Mouse (Mus musculus) embryonic stem cell, embryonic (primary cell): ENCODE measurements at regions not wholly inside any gene's neighbourhood (a gene's known extent, or its start where the extent isn't known, plus 50 kb on each side); places are given as distances from the start of the nearest gene placed in this dataset.

ENCODE experiments used
- CTCF ChIA-PET, 4 experiments: fragments of 300-600 bp in 2 of 4; fragments of 350-600 bp in 2 of 4; sonication (Branson Sonifier 250); formaldehyde crosslinking; loops; one replicate each; lab custom pipeline; 2022; ENCODE audit warnings: inconsistent platforms in 2 of 4; lab: Charles Lee
- POLR2A ChIA-PET, 4 experiments: fragments of 300-600 bp in 2 of 4; fragments of 350-600 bp in 2 of 4; sonication (Branson Sonifier 250); formaldehyde crosslinking; loops; one replicate each; lab custom pipeline; 2022; ENCODE audit warnings: antibody characterized with exemption in 4 of 4, inconsistent platforms in 1 of 4; lab: Charles Lee

DNA sequence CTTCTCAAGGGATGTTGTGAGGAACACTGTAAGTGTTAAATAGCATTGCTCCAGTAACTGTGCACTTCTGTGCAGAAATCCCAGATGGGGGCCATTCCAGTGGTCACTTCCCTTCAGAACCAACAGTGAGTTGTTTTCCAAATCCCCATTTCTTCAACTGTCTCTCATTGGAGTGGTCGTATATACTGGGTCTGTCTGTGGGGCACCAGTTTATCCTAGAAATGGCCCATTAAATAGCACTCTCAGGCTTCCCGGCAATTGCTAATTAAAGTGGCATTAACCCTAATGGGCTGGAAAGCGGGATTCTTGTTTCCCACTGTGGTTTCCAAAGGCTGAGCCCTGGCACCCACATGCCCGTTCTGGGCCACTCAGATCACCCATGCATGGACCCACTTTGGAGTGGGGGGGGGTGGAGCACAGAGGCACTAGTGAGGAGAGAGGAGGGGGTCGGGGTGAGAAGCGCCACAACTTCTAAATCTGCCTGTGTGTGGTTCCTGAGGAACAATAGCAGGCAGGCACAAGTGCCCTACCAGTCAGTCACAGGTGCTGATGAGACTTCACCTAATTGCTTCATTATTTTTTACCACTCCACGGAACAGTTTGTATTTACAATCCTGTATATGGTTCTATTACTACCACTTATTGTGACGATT, 78.1 kb downstream of the Fam204a start:
- CTCF ChIA-PET: interaction anchor here in 1 of 4 experiments (0.6 kb wide), 1 partner anchor 409 kb away, joined by 6 read pairs; no protein-coding TSS in a partner anchor
- POLR2A ChIA-PET: no interaction called here

DNA sequence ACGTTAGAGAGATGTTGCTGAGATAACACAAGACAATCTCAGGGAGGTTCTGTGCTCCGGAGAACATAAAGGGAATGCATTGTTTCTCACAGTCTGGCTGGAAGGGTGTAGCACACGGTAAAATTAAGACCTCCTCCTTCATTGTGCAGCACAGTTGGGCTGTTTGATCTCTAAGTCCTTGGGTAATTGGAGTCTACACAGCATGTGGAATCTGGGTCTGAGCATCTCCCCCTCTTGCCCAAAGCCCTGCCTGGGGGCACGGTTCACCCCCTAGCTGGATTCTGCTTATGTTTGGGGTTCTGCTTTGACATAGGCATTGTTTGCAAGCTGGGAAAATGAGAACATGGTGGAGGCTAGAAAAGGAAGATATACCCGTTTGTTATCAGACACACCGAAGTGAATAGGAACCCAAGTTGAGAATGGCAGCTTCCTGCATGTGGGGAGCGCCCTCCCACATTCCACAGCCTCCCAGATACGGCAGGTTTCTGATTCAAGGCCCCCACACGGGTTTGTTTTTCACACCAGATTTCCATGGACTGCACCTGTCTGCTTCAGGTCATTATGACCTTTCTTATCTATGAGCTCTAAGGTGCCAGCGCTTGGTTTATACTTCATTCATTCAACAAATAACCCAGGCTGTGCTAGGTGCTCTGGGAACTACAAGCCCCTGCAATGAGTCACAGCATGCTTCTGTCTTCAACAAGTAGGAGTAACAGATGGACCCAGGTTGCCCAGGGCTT, 79.9 kb downstream of the Fam204a start:
- POLR2A ChIA-PET: interaction anchor here in 1 of 4 experiments (0.6 kb wide), 1 partner anchor 118 kb away, joined by 3 read pairs; no protein-coding TSS in a partner anchor
- CTCF ChIA-PET: interaction anchor here in 3 of 4 experiments (0.7 to 1.6 kb wide), 5 partner anchors 14 to 693 kb away, joined by 3 to 4 read pairs (median 4); no protein-coding TSS in a partner anchor

DNA sequence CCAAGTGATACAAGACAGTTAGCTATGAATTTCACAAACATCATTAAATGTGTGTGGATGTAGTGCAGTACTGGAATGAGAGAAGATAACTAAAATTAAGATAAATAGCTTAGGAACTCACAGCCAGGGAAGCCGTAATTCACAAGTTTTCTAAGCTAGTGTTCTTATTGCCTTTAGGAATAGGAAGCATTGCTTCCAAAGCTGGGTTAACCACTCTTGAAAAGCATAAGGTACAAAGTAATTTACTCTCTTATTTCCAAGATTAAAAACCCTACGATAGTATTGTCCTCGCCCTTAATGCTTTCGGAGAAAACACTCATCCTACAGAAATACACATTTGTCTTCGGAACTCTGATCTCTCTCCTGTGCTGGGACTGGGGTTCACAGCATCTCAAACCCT, 81.3 kb downstream of the Fam204a start:
- POLR2A ChIA-PET: no interaction called here
- CTCF ChIA-PET: interaction anchor here in 2 of 4 experiments (0.6 to 1.2 kb wide), 2 partner anchors 165 to 533 kb away, joined by 3 to 5 read pairs; no protein-coding TSS in a partner anchor

DNA sequence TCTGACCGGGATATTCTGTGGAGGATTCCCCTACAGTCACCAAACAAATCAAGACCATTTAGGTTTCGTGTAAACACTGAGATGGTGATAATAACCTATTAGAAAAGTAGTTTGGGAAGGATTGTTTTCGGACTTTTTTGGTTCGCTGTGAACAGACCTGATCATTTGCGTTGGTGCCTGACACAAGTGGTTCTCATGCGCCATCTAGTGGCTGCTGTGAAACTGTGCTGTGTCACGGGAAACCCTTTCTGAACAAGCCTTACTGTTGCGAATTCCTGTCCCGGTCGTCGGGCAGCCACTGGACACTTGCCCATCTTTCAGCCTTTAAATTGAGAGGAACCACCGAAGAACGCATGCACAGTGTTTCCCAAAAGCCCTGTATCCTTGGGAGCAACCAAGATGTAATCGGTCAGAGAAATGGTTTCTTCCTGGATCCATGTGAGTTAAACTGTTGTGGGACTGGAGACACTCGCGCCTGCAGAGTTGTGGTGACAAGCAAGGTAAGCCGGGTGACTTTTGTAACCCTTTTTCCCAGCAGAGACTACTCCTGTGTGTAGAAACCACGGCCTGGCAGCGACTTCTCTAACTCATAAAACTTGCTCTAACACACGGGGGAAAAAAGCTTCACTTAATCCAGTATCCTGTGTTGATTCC, 82.0 kb downstream of the Fam204a start:
- ChIA-PET CTCF (interaction anchor here in 1 of 4 experiments (1.2 kb wide), 1 partner anchor 166 kb away, joined by 3 read pairs; no protein-coding TSS in a partner anchor), POLR2A (interaction anchor here in 1 of 4 experiments (0.7 kb wide), 1 partner anchor 262 kb away, joined by 4 read pairs; no protein-coding TSS in a partner anchor)

DNA sequence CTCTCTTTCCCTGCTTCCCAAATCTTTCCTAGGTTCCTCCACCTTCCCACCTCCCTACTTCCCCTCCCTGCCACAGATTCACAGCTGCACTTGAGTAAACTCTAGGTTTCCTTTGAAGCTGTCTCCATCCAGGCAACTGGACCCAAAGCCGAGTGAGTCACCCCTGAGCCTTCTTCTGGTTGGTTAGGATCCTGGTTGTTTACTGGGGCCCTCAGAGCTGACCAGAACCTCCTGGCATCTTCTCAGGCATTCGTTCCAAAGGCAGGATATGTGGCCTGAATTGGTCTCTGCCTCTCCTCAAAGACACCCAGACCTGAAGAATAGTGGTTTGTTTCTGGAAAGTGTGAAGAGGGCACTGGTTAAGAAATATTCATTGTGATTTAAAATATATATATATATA, 87.6 kb downstream of the Fam204a start:
- POLR2A ChIA-PET: no interaction called here

DNA sequence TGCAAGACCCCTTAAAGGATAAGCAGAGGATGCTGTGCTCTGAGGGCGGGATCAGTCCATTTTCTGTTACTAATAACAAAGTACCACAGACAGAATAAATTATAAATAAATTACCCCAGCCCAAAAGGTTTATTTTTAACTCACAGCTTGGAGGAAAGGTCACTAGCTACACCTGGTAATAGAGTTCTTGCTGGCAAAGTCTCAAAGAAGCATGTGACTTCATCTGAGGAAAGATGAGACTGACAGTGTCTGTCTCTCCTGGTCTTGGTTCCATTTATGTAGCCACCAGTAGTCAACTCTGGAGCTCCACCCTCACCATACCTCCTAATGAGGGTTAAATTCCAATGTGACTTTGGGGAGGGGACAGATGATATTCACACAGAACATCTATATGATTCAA, 90.0 kb downstream of the Fam204a start:
- CTCF ChIA-PET: no interaction called here
- POLR2A ChIA-PET: interaction anchor here in 1 of 4 experiments (0.6 to 0.7 kb wide), 2 partner anchors 18 to 204 kb away, joined by 3 read pairs; no protein-coding TSS in a partner anchor

More for the DNA sequence above, 87.6 kb downstream of the Fam204a start:
- CTCF ChIA-PET: no interaction called here

DNA sequence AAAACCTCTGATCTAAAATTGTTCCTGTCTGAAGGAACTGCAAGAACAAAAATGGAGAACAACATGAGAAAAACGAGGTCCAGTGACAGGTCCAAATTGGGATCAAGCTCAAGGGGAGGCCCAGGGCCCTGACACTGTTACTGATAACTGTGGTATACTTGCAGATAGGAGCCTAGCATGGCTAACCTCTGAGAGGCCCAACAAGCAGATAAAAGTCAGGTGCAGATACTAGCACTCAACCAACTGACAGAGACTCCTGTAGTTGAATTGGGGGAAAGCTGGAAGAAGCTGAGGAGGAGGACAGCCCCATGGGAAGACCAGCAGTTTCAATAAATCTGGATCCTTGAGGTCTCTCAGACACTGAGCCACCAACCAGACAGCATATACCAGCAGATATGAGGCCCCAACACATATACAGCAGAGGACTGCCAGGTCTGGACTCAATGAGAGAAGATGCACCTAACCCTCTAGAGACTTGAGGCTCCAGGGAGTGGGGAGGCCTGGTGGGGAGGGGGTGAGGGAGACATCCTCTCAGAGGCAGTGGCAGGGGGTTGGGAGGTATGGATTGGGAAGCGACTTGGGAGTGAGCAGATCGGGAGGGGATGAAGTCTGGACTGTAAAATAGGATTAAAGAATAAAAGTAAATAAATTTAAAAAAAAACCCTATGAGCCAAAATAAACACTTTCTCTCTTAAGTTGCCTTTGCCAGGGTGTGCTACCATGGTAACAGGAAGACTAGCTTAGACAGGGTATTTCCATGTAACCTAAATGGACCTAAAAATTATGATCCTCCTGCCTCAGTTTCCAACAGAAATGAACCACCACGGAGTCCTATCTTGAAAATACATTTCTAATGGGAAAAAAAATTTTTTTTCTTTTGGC, 91.8 kb downstream of the Fam204a start:
- POLR2A ChIA-PET: no interaction called here
- CTCF ChIA-PET: interaction anchor here in 1 of 4 experiments (0.5 kb wide), 1 partner anchor 20 kb away, joined by 3 read pairs; no protein-coding TSS in a partner anchor

DNA sequence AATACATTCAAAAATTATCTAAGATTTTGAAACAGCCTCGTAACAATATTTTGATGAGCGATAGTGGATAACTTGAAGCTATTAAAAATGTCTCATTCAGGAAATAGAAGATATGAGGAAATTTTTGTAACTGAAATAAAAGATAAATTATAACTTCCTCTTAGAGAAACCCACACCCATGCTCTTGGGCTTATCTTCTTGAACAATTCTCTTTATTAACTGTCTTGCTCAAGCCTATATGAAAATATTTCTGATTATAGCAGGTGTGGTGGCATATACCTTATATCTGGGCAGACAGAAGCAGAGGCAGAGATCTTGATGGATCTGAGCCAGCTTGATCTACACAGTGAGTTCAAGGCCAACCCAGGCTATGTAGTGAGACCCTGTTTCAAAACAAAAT, 96.9 kb downstream of the Fam204a start:
- POLR2A ChIA-PET: no interaction called here
- CTCF ChIA-PET: no interaction called here

DNA sequence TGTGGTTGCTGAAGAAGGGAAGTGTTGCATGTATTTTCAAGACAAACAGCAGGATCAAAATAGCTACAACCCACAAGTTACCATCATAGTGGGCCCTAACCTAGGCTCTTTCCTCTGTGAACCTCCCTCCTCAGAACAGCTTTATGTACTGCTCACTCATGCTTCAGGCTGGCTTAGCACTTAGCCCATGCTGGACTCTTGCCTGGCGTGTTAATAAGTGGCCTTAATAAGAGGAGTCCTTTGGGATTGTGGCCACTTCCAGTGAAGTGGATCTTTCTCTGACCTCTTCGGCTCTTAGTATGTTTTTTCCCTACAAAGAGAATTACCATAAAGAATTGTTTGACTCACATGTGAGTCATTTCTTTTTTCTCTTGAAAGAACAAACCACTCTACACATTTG, 101.9 kb downstream of the Fam204a start:
- ChIA-PET CTCF (no interaction called here), POLR2A (no interaction called here)

DNA sequence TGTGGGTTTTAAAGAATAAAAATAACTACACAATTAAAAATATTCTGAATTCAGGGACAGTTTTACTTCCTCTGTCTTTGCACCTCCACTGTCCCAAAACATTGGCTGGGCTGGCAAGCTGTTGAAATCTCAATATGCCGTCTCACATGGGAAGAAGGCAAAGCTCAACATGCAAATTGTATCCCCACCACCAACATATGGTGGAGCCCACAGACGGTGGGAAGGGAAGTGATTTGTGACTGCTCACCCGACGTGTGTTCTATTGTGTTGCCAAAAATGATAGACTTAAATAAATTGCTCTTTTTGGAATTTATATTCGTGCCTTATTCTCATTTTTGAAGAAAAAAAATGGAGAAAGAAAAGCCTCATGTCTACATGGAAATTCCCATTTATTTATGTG, 105.6 kb downstream of the Fam204a start:
- ChIA-PET POLR2A (no interaction called here), CTCF (no interaction called here)

DNA sequence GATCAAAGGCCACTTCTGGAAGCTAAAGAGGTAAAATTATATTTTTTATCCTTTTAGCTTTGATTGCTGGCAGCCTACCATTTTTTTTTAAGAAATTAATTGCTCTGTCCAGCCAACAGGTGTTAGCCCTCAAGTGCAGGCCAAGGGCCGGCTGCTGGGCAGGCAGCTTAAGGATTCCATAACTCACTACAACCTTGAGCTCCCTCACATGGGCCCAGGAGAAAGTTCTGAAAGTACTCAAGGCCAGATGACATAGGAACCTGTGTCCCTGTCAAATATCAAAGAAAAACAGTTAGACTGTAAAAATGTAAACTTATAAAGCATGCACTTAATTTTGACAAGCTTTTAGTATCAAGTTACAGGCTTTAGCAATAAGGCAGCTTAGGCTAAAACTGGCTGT, 107.5 kb downstream of the Fam204a start:
- ChIA-PET POLR2A (interaction anchor here in 1 of 4 experiments (0.6 kb wide), 1 partner anchor 222 kb away, joined by 4 read pairs; no protein-coding TSS in a partner anchor), CTCF (no interaction called here)

DNA sequence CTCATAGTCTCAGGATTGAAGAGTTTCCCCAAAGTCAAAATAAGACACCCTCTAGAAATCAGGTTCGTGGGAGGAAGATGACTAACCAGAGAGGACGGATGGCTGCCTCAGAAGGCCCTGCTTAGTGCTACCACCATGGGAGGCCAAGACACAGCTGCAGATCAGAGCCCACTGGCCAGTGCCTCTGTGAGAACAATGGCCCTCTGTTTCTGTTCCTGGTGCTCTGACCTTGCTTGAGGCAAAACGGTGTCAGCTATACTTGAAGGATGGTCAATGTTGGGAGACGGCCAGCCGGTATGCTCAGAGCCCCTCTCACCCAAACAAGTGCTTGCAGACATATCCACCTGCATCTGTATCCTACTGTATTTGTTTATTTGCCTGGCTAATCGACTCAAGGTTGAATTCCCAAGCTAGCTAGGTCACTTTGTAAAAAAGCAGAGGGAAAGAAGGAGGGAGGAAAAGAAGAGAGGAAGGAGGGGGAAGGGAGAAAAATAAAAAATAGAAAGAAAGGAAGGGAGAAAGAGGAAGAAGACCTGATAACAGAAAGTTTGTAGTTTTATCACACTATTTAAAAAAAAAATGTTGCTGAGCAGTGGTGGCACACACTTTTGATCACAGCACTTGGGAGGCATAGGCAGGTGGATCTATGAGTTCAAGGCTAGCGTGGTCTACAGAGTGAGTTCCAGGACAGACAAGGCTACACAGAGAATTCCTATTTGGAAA, 112.7 kb downstream of the Fam204a start:
- ChIA-PET CTCF (interaction anchor here in 1 of 4 experiments (0.7 kb wide), 1 partner anchor 366 kb away, joined by 3 read pairs; no protein-coding TSS in a partner anchor), POLR2A (interaction anchor here in 2 of 4 experiments (0.7 kb wide), 2 partner anchors 614 to 921 kb away, joined by 3 to 9 read pairs; no protein-coding TSS in a partner anchor)

DNA sequence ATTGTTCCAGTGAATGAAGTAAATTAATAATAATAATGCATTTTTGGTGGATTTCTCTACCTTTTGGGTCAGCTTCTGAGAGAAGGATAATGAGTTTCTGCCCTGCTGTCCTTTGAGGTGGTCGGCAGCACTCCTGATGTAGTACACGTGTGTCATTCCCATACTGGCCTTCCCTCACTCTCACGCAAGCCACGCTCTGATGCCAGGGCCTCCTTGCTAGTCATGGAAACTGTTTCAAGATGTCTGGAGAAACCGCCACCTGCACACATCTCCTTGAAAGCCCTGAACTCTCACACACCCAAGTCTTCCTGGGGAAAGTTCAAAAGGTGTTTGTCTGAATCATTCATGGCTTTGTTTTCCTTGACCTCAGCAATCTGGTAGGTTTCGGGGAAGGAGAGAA, 116.2 kb downstream of the Fam204a start:
- ChIA-PET POLR2A (no interaction called here), CTCF (interaction anchor here in 1 of 4 experiments (0.6 kb wide), 1 partner anchor 471 kb away, joined by 5 read pairs; no protein-coding TSS in a partner anchor)

DNA sequence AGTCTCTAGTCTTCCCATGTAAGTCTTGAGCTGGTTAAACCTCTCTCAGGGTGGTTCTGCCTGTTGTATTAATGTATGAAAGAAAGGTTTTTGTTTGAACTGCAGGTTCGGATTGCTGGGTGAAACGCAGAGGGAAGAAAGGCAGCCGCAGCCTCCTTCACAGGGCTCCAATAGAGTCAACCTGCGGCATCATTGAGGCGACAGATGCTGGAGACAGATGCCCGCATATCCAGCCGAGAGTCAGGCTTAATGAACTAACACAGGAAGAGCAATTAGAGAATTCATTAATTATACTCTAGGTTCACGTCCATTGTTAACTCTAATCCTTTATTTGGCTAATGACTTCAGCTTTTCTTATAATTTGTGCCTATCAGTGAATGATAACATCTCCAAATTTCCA, 117.0 kb downstream of the Fam204a start:
- ChIA-PET CTCF (no interaction called here), POLR2A (no interaction called here)

DNA sequence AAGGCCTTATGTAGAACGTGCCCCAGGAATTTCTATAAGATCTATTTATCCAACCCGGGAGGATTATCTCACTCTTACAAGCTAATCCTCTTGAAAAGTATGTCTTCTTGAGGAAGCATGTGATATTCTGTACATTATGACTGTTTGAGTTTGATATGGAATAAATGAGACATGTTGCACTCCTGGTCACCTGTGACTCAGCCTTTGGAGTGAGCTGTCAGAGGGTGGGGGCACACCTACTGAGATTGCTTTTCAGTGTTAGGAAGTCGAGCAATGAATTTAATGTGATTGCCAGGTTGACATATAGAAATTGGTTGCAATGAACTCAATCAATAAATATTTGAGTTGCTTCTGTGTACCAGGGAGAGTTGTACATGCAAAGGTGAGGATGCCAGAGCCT, 128.6 kb downstream of the Fam204a start:
- CTCF ChIA-PET: no interaction called here
- POLR2A ChIA-PET: no interaction called here

DNA sequence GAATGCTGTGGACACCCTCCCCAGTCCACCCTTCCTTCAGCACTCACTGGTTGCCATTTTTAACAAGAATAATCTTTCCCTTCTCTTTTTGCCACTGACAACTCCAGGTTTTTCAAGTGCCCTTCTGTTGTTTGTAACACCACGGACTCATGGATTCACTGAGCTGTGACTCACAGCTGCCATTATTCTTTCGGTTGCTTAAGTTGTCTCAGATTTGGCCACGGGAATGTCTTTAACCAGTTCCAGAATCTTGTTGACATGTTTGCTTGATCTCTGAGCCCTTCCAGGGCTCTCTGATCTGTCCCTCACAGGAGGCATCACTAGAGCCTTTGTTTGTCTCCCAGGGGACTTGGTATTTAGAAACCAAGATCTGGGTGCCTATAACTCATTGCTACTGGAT, 131.5 kb upstream of the Rab11fip2 start:
- ChIA-PET POLR2A (no interaction called here), CTCF (interaction anchor here in 1 of 4 experiments (0.7 kb wide), 1 partner anchor 295 kb away, joined by 3 read pairs; no protein-coding TSS in a partner anchor)

DNA sequence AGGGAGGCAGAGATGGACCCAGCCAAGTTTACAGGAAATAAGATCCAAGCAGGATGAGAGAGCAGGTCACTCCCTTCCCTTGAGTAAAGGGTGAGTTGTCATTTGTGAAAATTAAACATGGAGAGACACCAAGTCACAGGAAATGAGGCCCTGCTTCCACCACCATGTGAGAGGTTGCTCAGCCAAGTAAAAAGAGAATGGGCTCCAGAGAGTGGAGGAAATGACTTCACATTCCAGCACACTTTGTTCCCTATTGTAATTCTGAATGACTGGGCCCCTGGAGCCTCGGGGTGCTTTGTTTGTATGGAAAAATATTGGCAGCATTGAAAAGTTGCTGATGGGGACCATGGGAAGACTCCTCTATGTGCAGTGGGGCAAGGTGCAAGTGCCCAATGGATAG, 129.9 kb upstream of the Rab11fip2 start:
- ChIA-PET CTCF (no interaction called here), POLR2A (no interaction called here)

DNA sequence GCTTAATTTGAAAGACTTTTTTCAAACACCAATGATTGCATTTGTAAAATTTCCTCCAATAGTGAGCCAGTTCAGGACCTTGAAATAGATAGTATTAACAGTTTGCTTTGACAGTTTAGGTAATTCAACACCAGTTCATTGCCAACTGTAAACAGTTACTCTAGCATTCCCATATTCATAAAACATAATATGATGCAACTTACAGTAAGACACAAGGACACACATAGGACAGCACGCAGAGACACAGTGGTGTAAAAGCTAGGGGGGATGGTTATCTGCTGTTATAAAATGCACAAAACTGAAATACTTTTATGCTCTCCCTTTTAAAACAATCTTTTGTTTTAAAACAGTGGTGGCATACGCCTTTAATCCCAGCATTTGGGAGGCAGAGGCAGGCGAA, 122.7 kb upstream of the Rab11fip2 start:
- CTCF ChIA-PET: no interaction called here

More for the DNA sequence above, 122.7 kb upstream of the Rab11fip2 start:
- POLR2A ChIA-PET: no interaction called here
